Mouse (Mus musculus): Measurements from ENCODE around the gene Disc1.

DNA sequence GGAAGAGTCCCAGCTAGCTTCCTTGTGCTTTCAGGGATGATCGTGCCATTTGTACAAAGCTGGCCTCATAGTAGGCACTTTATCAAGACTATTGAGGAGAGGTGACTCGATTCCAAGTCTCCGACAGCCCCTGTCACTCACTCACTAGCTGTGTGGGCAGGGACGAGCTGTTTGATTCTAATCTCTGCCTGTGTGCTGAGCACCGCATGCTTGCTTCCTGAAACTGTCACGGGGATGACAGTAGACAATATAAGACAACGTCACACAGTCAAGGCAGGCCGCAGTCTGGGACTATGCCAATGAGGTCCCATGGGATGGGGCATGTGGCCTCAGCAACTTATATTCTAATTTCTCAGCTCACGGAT is 13.6 kb downstream of the Disc1 start:
- TF ChIP-seq JUN (IDR thresholded peaks at IDR 0.05; ENCODE audit: insufficient read depth, low read depth, low read length) (no peak), POLR2A (IDR thresholded peaks at IDR 0.05; ENCODE audit: low read depth, low read length) (no peak), USF1 (IDR thresholded peaks at IDR 0.05; ENCODE audit: low read depth, low read length) (no peak), TCF12 (IDR thresholded peaks at IDR 0.05; ENCODE audit: low read depth, low read length) (no peak), MYC (IDR thresholded peaks at IDR 0.05; ENCODE audit: low read depth, low read length) (no peak), SMC3 (IDR thresholded peaks at IDR 0.05; ENCODE audit: low read depth, low read length) (no peak), ETS1 (conservative IDR thresholded peaks at IDR 0.05; ENCODE audit: low read depth, low read length) (no peak), CTCF (conservative IDR thresholded peaks at IDR 0.05 in 1 of 2, IDR thresholded peaks at IDR 0.05 in 1 of 2; ENCODE audit: low read depth in 2 of 2, low read length in 2 of 2) (no peak), POLR2AphosphoS2 (IDR thresholded peaks at IDR 0.05; ENCODE audit: low read depth, low read length) (no peak), PAX5 (IDR thresholded peaks at IDR 0.05; ENCODE audit: low read length) (no peak), ZC3H11A (IDR thresholded peaks at IDR 0.05; ENCODE audit: low read depth, low read length) (no peak), ZKSCAN1 (IDR thresholded peaks at IDR 0.05; ENCODE audit: borderline replicate concordance, low read depth, low read length) (no peak)
